Mouse (Mus musculus) stomach, embryonic 15.5 days (tissue): ENCODE measurements around the gene 9430097D07Rik. TPM values are rescaled to one million over a fixed set of nuclear protein-coding genes. Genes with fewer than 3 reads are reported as not detected.

ENCODE experiments used
- ATAC-seq: fragments of 200-750 bp; cut with Nextera tagmentation; 2 replicates; pipeline ENCODE4 v1.8.0; 2017; ENCODE audit warnings: low read depth, moderate number of reproducible peaks, moderate TSS enrichment; ENCODE audit not compliant: insufficient read depth, low FRiP score
- H3K27ac ChIP-seq: fragments of 300-500 bp; sonication (generic); 2 replicates; pipeline ENCODE4 v1.5.1; 2015; ENCODE audit warnings: mild to moderate bottlenecking, inconsistent platforms
- H3K27me3 ChIP-seq: fragments of 300-500 bp; sonication (generic); replicated peaks from 2 replicates; pipeline ENCODE4 v1.6.1; 2015; ENCODE audit warnings: inconsistent platforms
- H3K36me3 ChIP-seq: fragments of 300-500 bp; sonication (generic); 2 replicates; pipeline ENCODE4 v1.6.1; 2015; ENCODE audit warnings: inconsistent platforms
- H3K4me1 ChIP-seq: fragments of 300-500 bp; sonication (generic); 2 replicates; pipeline ENCODE4 v1.6.1; 2015; ENCODE audit warnings: inconsistent platforms
- H3K4me2 ChIP-seq: fragments of 300-500 bp; sonication (generic); 2 replicates; pipeline ENCODE4 v1.6.1; 2015; ENCODE audit warnings: mild to moderate bottlenecking, inconsistent platforms
- H3K4me3 ChIP-seq: fragments of 300-500 bp; sonication (generic); replicated peaks from 2 replicates; pipeline ENCODE4 v1.5.1; 2015; ENCODE audit warnings: inconsistent platforms
- H3K9ac ChIP-seq: fragments of 300-500 bp; sonication (generic); 2 replicates; pipeline ENCODE4 v1.6.1; 2015; ENCODE audit warnings: inconsistent platforms
- H3K9me3 ChIP-seq: fragments of 300-500 bp; sonication (generic); 2 replicates; pipeline ENCODE4 v1.6.1; 2016; ENCODE audit warnings: inconsistent platforms
- WGBS: fragments of 180-500 bp; shearing (Covaris S2); methylation state at CpG from one replicate; pipeline ENCODE4 v1.1.7; 2015; 5-methylcytosine and 5-hydroxymethylcytosine counted together
- polyA plus RNA-seq: library from polyadenylated mRNA; unstranded; fragments of >200 nt; fragmentation: Nextera tagmentation; extraction: Ambion mirVana; gene quantifications from 2 replicates; pipeline ENCODE4 v1.2.1, GENCODE M21; 2015

The 9430097D07Rik gene
- polyA plus RNA-seq, 1 experiment from 2014 or later: 0.12 TPM

- H3K4me3 ChIP-seq: peak overlapping the region; percentile 70
- 8% methylated on average over 25 of the region's 25 CpGs for WGBS
- H3K4me1 ChIP-seq: peaks cover 33% of the 10 kb centered on the region
- 0 out of 2 replicates have a peak, but pooled peaks cover 2% of the 10 kb centered on the region for H3K27me3 ChIP-seq
- H3K27ac ChIP-seq: peak overlapping the region; percentile 46
- no peak overlapping the region for H3K9ac ChIP-seq
- peak overlapping the region; percentile 91 for H3K4me2 ChIP-seq
- peak; percentile 50 for ATAC-seq
- H3K9me3 ChIP-seq: no peaks in the 10 kb centered on the region
- peaks cover 5% of the 10 kb centered on the region; the same call in 1 of the 2 replicates for H3K36me3 ChIP-seq
Measured at GRCm38 (mm10) chr2:32608141-32608777, 32.8 kb upstream of the 9430097D07Rik start.

- peak overlapping the region; percentile 46 for H3K27ac ChIP-seq
- WGBS: 4% methylated on average over 34 of the region's 34 CpGs
- H3K4me1 ChIP-seq: peaks cover 37% of the 10 kb centered on the region
- peak overlapping the region; percentile 65 for H3K9ac ChIP-seq
- no peaks in the 10 kb centered on the region for H3K9me3 ChIP-seq
- 0 out of 2 replicates have a peak, but pooled peaks have one; percentile 3 for ATAC-seq
- H3K4me3 ChIP-seq: peak overlapping the region; percentile 70
- H3K36me3 ChIP-seq: peaks cover 4% of the 10 kb centered on the region; the same call in 1 of the 2 replicates
- H3K27me3 ChIP-seq: 0 out of 2 replicates have a peak, but pooled peaks cover 2% of the 10 kb centered on the region
- H3K4me2 ChIP-seq: peak overlapping the region; percentile 91
Measured at GRCm38 (mm10) chr2:32607262-32607947, 31.9 kb upstream of the 9430097D07Rik start.

- Histone ChIP-seq H3K4me2 (peak overlapping the region; percentile 91), H3K27ac (peak overlapping the region; percentile 46), H3K4me1 (peaks cover 44% of the 10 kb centered on the region), H3K4me3 (peak overlapping the region; percentile 70), H3K27me3 (0 out of 2 replicates have a peak, but pooled peaks cover 2% of the 10 kb centered on the region), H3K9me3 (no peaks in the 10 kb centered on the region), H3K9ac (peak overlapping the region; percentile 65), H3K36me3 (no peaks in the 10 kb centered on the region)
- WGBS: 10% methylated on average over 55 of the region's 55 CpGs
- peak; percentile 73; the same call in 1 of the 2 replicates for ATAC-seq
Measured at GRCm38 (mm10) chr2:32606161-32607142, 31.0 kb upstream of the 9430097D07Rik start.

- Histone ChIP-seq H3K27ac (no peak overlapping the region), H3K9ac (no peak overlapping the region), H3K4me3 (no peak overlapping the region), H3K36me3 (no peaks in the 10 kb centered on the region), H3K27me3 (0 out of 2 replicates have a peak, but pooled peaks cover 2% of the 10 kb centered on the region), H3K4me2 (no peak overlapping the region), H3K9me3 (no peaks in the 10 kb centered on the region), H3K4me1 (peaks cover 34% of the 10 kb centered on the region)
- WGBS: 41% methylated on average over 10 of the region's 10 CpGs
- ATAC-seq: no peak
Measured at GRCm38 (mm10) chr2:32604631-32605030, 29.1 kb upstream of the 9430097D07Rik start.

GRCm38 (mm10) chr2:32602600-32603054, 27.1 kb upstream of the 9430097D07Rik start:
- H3K9ac ChIP-seq: no peak overlapping the region
- peaks cover 19% of the 10 kb centered on the region for H3K4me1 ChIP-seq
- peak overlapping the region; percentile 39 for H3K4me3 ChIP-seq
- under 1% methylated on average over 11 of the region's 11 CpGs for WGBS
- peak overlapping the region; percentile 65 for H3K4me2 ChIP-seq
- H3K36me3 ChIP-seq: no peaks in the 10 kb centered on the region
- 0 out of 2 replicates have a peak, but pooled peaks cover 2% of the 10 kb centered on the region for H3K27me3 ChIP-seq
- no peaks in the 10 kb centered on the region for H3K9me3 ChIP-seq
- peak overlapping the region; percentile 72; the same call in 1 of the 2 replicates for H3K27ac ChIP-seq
- peak; percentile 58 for ATAC-seq

- Histone ChIP-seq H3K27me3 (no peaks in the 10 kb centered on the region), H3K4me3 (no peak overlapping the region), H3K27ac (no peak overlapping the region; the same call in 1 of the 2 replicates), H3K4me1 (peaks cover 14% of the 10 kb centered on the region), H3K4me2 (no peak overlapping the region), H3K36me3 (no peaks in the 10 kb centered on the region), H3K9ac (no peak overlapping the region), H3K9me3 (no peaks in the 10 kb centered on the region)
- ATAC-seq: peak; percentile 51
- 36% methylated on average over 8 of the region's 8 CpGs for WGBS
Measured at GRCm38 (mm10) chr2:32601417-32602065, 26.1 kb upstream of the 9430097D07Rik start.

GRCm38 (mm10) chr2:32599409-32599808, 23.9 kb upstream of the 9430097D07Rik start, which contains the start of gene St6galnac6:
TSS of gene St6galnac6 (plus strand) at chr2:32599709.
- Histone ChIP-seq H3K9me3 (no peaks in the 10 kb centered on the region), H3K4me3 (no peak within 1 kb of the TSS), H3K27ac (no peak within 1 kb of the TSS), H3K4me1 (peaks cover 14% of the 10 kb centered on the region), H3K36me3 (peaks cover 4% of the 10 kb centered on the region; the same call in 1 of the 2 replicates), H3K4me2 (no peak within 1 kb of the TSS), H3K27me3 (no peaks in the 10 kb centered on the region), H3K9ac (no peak within 1 kb of the TSS)
- no peak for ATAC-seq
- WGBS: 88% methylated on average over 3 of the region's 3 CpGs

GRCm38 (mm10) chr2:32598506-32598905, 23.0 kb upstream of the 9430097D07Rik start:
- Histone ChIP-seq H3K4me2 (no peak overlapping the region), H3K27me3 (no peaks in the 10 kb centered on the region), H3K4me3 (no peak overlapping the region), H3K4me1 (peaks cover 14% of the 10 kb centered on the region), H3K9ac (no peak overlapping the region), H3K9me3 (no peaks in the 10 kb centered on the region), H3K36me3 (peaks cover 7% of the 10 kb centered on the region; the same call in 1 of the 2 replicates), H3K27ac (no peak overlapping the region)
- ATAC-seq: no peak
- WGBS: 80% methylated on average over 8 of the region's 8 CpGs

- Histone ChIP-seq H3K36me3 (peaks cover 7% of the 10 kb centered on the region; the same call in 1 of the 2 replicates), H3K9ac (no peak overlapping the region), H3K9me3 (no peaks in the 10 kb centered on the region), H3K27ac (no peak overlapping the region), H3K4me1 (peaks cover 13% of the 10 kb centered on the region), H3K4me2 (no peak overlapping the region), H3K27me3 (no peaks in the 10 kb centered on the region), H3K4me3 (no peak overlapping the region)
- 88% methylated on average over 5 of the region's 5 CpGs for WGBS
- ATAC-seq: no peak
Measured at GRCm38 (mm10) chr2:32597699-32598098, 22.2 kb upstream of the 9430097D07Rik start.

GRCm38 (mm10) chr2:32597248-32597647, 21.8 kb upstream of the 9430097D07Rik start:
- no peak overlapping the region for H3K4me2 ChIP-seq
- ATAC-seq: no peak
- no peak overlapping the region for H3K27ac ChIP-seq
- H3K9ac ChIP-seq: no peak overlapping the region
- no peaks in the 10 kb centered on the region for H3K9me3 ChIP-seq
- WGBS: 84% methylated on average over 5 of the region's 5 CpGs
- H3K4me1 ChIP-seq: peaks cover 9% of the 10 kb centered on the region
- no peak overlapping the region for H3K4me3 ChIP-seq
- no peaks in the 10 kb centered on the region for H3K27me3 ChIP-seq
- peaks cover 7% of the 10 kb centered on the region; the same call in 1 of the 2 replicates for H3K36me3 ChIP-seq
